Mouse (Mus musculus) forebrain, embryonic 11.5 days (tissue): Measurements from ENCODE around the gene Lrrc41. TPM values are rescaled to one million over a fixed set of nuclear protein-coding genes. Genes with fewer than 3 reads are reported as not detected.

Experiments used
- ATAC-seq: fragments of 200-750 bp; cut with Nextera tagmentation; replicated peaks from 2 replicates; pipeline ENCODE4 v1.8.0; 2017; ENCODE audit warnings: moderate TSS enrichment; ENCODE audit not compliant: low FRiP score
- DNase-seq: peaks from one replicate; pipeline ENCODE4 v3.0.0-alpha.2; 2017; ENCODE audit warnings: low spot score
- H3K27ac ChIP-seq: fragments of 300-500 bp; sonication (generic); 2 replicates; pipeline ENCODE4 v1.5.1; 2014; ENCODE audit warnings: low read depth, low read length
- H3K27me3 ChIP-seq: fragments of 300-500 bp; sonication (generic); 2 replicates; pipeline ENCODE4 v1.6.1; 2014; ENCODE audit warnings: mild to moderate bottlenecking, low read length, mixed read lengths; ENCODE audit not compliant: control insufficient read depth, insufficient read depth
- H3K36me3 ChIP-seq: fragments of 300-500 bp; sonication (generic); 2 replicates; pipeline ENCODE4 v1.6.1; 2014; ENCODE audit warnings: mild to moderate bottlenecking, low read length, moderate library complexity, mixed read lengths; ENCODE audit not compliant: control insufficient read depth, insufficient read depth
- H3K4me1 ChIP-seq: fragments of 300-500 bp; sonication (generic); replicated peaks from 2 replicates; pipeline ENCODE4 v1.6.1; 2014; ENCODE audit warnings: low read length, mixed read lengths; ENCODE audit not compliant: control insufficient read depth, insufficient read depth
- H3K4me2 ChIP-seq: fragments of 300-500 bp; sonication (generic); 2 replicates; pipeline ENCODE4 v1.6.1; 2014; ENCODE audit warnings: low read depth, mild to moderate bottlenecking, low read length, moderate library complexity, mixed read lengths; ENCODE audit not compliant: severe bottlenecking
- H3K4me3 ChIP-seq: fragments of 300-500 bp; sonication (generic); 2 replicates; pipeline ENCODE4 v1.5.1; 2014; ENCODE audit warnings: low read depth, low read length
- H3K9ac ChIP-seq: fragments of 300-500 bp; sonication (generic); 2 replicates; pipeline ENCODE4 v1.6.1; 2014; ENCODE audit warnings: low read length
- H3K9me3 ChIP-seq: fragments of 300-500 bp; sonication (generic); 2 replicates; pipeline ENCODE4 v1.6.1; 2016; ENCODE audit warnings: low read length, mixed read lengths; ENCODE audit not compliant: control insufficient read depth
- WGBS: fragments of 180-500 bp; shearing (Covaris S2); extraction: QIAGEN DNeasy Blood & Tissue Kit; methylation state at CpG from one replicate; pipeline ENCODE4 v1.1.7; 2014; 5-methylcytosine and 5-hydroxymethylcytosine counted together
- polyA plus RNA-seq: library from polyadenylated mRNA; unstranded; fragments of >200 nt; fragmentation: Nextera tagmentation; extraction: Ambion mirVana; gene quantifications from 2 replicates; pipeline ENCODE4 v1.2.1, GENCODE M21; 2014

Gene Lrrc41
- polyA plus RNA-seq, 1 experiment from 2014 or later: 70.1 TPM

GRCm38 (mm10) chr4:116049211-116049610 lies 25.9 kb upstream of the Lrrc41 start:
- Histone ChIP-seq H3K9me3 (no peaks in the 10 kb centered on the region), H3K27ac (no peak overlapping the region), H3K27me3 (no peaks in the 10 kb centered on the region), H3K36me3 (no peaks in the 10 kb centered on the region), H3K9ac (no peak overlapping the region), H3K4me3 (no peak overlapping the region), H3K4me1 (no peaks in the 10 kb centered on the region; the same call in 1 of the 2 replicates), H3K4me2 (no peak overlapping the region)
- WGBS: 90% methylated on average over 3 of the region's 3 CpGs
- no peak for DNase-seq
- ATAC-seq: no peak

DNA sequence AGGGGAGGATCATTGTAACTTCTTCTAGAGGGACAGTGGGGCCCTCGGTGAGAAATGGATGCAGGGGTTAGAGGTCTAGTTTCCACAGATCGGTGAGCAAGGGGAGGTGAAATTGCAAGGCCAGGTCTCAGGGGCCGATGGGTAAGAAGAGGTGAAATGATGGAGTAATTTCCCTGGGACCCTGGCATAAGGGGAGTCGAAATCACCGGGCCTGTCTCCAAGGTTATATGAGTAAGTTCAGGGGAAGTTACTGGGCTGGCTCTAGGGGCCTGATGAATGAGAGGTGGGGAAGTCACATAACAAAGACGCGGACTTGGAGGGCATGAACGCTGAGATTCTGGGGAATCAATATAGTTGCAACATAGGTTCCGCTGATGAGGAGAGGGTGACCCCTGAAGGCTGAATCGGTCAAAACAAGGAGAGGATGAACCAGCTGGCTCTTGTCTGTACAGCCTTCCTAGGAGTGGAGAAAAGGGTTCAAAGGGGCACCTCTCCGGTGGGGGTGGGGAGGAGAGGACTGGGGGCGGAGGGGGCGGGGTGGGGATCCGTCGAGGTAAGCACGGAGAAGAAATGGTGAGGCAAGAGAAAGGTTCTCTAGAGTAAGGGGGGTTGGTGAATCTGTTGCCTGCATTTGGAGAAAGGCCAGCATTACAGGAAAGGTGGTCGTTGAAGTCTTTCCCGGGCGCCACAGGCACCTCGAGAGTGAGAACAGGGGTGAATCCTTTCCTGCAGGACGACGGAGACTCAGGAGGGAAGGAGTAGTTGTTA lies 22.4 kb upstream of the Lrrc41 start:
- ATAC-seq: peak; percentile 45
- Histone ChIP-seq H3K36me3 (no peaks in the 10 kb centered on the region), H3K27me3 (no peaks in the 10 kb centered on the region), H3K4me2 (peak overlapping the region; percentile 88), H3K27ac (no peak overlapping the region), H3K9me3 (no peaks in the 10 kb centered on the region), H3K9ac (peak overlapping the region; percentile 58), H3K4me1 (no peaks in the 10 kb centered on the region; the same call in 1 of the 2 replicates), H3K4me3 (peak overlapping the region; percentile 52)
- WGBS: 13% methylated on average over 21 of the region's 22 CpGs
- peak; percentile 59 for DNase-seq

GRCm38 (mm10) chr4:116053399-116053961 lies 21.6 kb upstream of the Lrrc41 start, which contains the start of gene Nsun4:
TSS of gene Nsun4 (minus strand) at chr4:116053876.
- H3K4me1 ChIP-seq: no peaks in the 10 kb centered on the region; the same call in 1 of the 2 replicates
- ATAC-seq (peak; percentile 94), DNase-seq (peak; percentile 92)
- WGBS: under 1% methylated on average over 35 of the region's 35 CpGs
- no peaks in the 10 kb centered on the region for H3K9me3 ChIP-seq
- no peaks in the 10 kb centered on the region for H3K27me3 ChIP-seq
- peak within 1 kb of the TSS; percentile 58 for H3K9ac ChIP-seq
- peak within 1 kb of the TSS; percentile 52 for H3K4me3 ChIP-seq
- peak within 1 kb of the TSS; percentile 86 for H3K27ac ChIP-seq
- H3K36me3 ChIP-seq: no peaks in the 10 kb centered on the region
- H3K4me2 ChIP-seq: peak within 1 kb of the TSS; percentile 88

GRCm38 (mm10) chr4:116057559-116057958 lies 17.5 kb upstream of the Lrrc41 start:
- H3K27me3 ChIP-seq: no peaks in the 10 kb centered on the region
- H3K27ac ChIP-seq: no peak overlapping the region
- no peaks in the 10 kb centered on the region; the same call in 1 of the 2 replicates for H3K4me1 ChIP-seq
- no peak overlapping the region for H3K9ac ChIP-seq
- H3K4me3 ChIP-seq: no peak overlapping the region
- no peak for DNase-seq
- no peak for ATAC-seq
- no peak overlapping the region for H3K4me2 ChIP-seq
- WGBS: 4% methylated on average over 1 of the region's 1 CpGs
- no peaks in the 10 kb centered on the region for H3K36me3 ChIP-seq
- no peaks in the 10 kb centered on the region for H3K9me3 ChIP-seq

DNA sequence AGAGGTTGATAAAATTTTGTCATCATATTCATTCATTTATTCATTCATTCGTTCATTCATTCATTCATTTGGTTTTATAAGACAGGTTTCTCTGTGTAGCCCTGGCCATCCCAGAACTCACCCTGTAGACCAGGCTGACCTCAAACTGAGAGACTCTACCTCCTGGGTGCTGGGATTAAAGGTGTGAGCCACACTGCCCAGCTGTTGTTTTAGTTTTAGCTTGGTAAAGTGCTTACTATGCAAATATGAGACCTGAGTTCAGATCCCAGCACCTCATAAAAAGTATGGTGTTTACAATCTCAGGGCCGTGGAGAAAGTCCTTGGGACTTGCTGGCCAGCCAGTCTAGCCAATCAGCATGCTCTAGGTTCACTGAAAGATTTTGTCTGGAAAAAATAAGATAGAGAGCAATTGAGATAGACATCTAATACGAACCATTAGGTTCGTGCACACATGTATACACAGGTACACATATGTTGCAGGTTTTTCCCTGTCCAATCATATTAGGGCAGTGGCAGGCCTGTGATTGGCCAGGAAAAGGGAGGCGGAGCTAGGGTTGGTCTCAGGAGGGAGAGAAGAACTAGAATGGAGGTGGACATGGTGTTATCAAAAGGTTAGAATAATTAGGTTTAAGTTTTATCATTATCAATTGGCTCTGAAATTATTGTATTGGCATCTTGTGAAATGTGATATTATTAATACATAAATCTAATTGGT lies 15.9 kb upstream of the Lrrc41 start:
- Histone ChIP-seq H3K4me2 (no peak overlapping the region), H3K4me1 (no peaks in the 10 kb centered on the region), H3K36me3 (no peaks in the 10 kb centered on the region), H3K27me3 (no peaks in the 10 kb centered on the region), H3K27ac (no peak overlapping the region), H3K9me3 (no peaks in the 10 kb centered on the region), H3K9ac (no peak overlapping the region), H3K4me3 (no peak overlapping the region)
- WGBS: 81% methylated on average over 5 of the region's 5 CpGs
- ATAC-seq (no peak), DNase-seq (no peak)

DNA sequence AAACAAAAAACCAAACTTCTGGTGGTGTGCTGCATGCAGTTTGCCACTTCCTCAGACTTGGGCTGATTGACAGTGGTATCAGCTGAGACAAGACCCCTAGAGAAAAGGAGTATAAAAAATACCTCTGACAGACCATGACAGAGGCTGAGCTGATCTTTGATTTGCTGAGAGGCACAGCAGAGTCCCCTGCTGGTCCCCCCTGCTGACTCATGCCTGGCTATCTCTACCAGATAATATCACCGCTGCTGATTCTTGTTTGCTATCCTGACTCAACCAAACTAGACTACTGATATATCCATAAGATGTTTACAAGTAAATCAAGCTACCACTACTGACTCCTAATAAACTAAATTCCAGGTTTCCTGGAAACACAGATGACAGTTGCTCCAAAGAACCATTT lies 11.2 kb upstream of the Lrrc41 start:
- Histone ChIP-seq H3K27ac (no peak overlapping the region), H3K9me3 (no peaks in the 10 kb centered on the region), H3K36me3 (peaks cover 9% of the 10 kb centered on the region; the same call in 1 of the 2 replicates), H3K9ac (no peak overlapping the region), H3K27me3 (no peaks in the 10 kb centered on the region), H3K4me3 (no peak overlapping the region), H3K4me1 (no peaks in the 10 kb centered on the region), H3K4me2 (no peak overlapping the region)
- DNase-seq (no peak), ATAC-seq (no peak)
- 58% methylated on average over 1 of the region's 1 CpGs for WGBS

GRCm38 (mm10) chr4:116070116-116070515 lies 5.0 kb upstream of the Lrrc41 start:
- WGBS: 94% methylated on average over 6 of the region's 6 CpGs

GRCm38 (mm10) chr4:116073146-116073545 lies 1.9 kb upstream of the Lrrc41 start:
- Histone ChIP-seq H3K4me3 (no peak overlapping the region), H3K36me3 (peaks cover 3% of the 10 kb centered on the region; the same call in 1 of the 2 replicates), H3K27me3 (no peaks in the 10 kb centered on the region), H3K4me2 (no peak overlapping the region), H3K9ac (no peak overlapping the region), H3K4me1 (peaks cover 8% of the 10 kb centered on the region; the same call in 1 of the 2 replicates), H3K27ac (no peak overlapping the region), H3K9me3 (no peaks in the 10 kb centered on the region)
- 60% methylated on average over 4 of the region's 4 CpGs for WGBS
- no peak for ATAC-seq
- no peak for DNase-seq

More at GRCm38 (mm10) chr4:116070116-116070515, 5.0 kb upstream of the Lrrc41 start:
- Histone ChIP-seq H3K9me3 (no peaks in the 10 kb centered on the region), H3K4me2 (no peak overlapping the region), H3K4me1 (no peaks in the 10 kb centered on the region), H3K27me3 (no peaks in the 10 kb centered on the region), H3K9ac (no peak overlapping the region), H3K36me3 (peaks cover 10% of the 10 kb centered on the region; the same call in 1 of the 2 replicates), H3K27ac (no peak overlapping the region), H3K4me3 (no peak overlapping the region)
- DNase-seq (no peak), ATAC-seq (no peak)
